Mouse (Mus musculus): ENCODE measurements around the gene Zfp428.
"Not testable (repeated sequence)": the region's sequence is repeated elsewhere in the genome, so short reads cannot be mapped to it uniquely, and the experiment has no call there.

Gene Zfp428

DNA sequence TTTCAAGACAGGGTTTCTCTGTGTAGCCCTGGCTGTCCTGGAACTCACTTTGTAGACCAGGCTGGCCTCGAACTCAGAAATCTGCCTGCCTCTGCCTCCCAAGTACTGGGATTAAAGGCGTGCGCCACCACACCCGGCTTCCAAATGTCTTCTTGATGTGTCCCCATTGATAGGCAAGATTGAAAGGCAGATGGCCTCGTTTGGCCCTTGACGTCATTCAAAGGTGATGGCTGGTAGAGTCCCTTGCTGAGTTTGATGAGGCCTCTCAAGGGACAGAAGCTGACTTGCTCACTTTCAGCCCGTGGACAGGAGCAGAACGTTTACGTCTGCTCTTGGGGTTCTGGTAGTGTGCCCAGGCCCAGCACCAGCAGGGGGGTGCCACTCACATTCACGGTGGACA, 13.2 kb downstream of the Zfp428 start:
- DNase-seq (ENCODE audit: low spot score), result not testable (repeated sequence)

DNA sequence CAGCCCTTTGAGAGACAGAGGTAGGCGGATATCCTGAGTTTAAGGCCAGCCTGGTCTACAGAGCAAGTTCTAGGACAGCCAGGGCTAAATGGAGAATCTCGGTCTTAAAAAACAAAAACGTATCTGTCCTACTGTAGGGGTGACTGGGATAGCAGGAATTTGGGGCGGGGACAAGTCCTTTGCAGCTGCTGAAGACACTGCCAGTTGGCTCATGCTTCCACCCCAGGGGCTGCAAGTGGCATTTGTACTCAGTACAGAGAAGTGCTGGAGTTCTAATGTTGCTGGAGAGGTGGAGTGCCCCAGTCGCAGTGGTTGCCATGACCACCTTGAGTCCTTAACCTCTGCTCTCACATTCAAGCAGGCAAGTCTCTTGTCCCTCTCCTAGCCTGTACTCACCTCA, 16.0 kb downstream of the Zfp428 start:
- no peak for DNase-seq (ENCODE audit: low spot score)

DNA sequence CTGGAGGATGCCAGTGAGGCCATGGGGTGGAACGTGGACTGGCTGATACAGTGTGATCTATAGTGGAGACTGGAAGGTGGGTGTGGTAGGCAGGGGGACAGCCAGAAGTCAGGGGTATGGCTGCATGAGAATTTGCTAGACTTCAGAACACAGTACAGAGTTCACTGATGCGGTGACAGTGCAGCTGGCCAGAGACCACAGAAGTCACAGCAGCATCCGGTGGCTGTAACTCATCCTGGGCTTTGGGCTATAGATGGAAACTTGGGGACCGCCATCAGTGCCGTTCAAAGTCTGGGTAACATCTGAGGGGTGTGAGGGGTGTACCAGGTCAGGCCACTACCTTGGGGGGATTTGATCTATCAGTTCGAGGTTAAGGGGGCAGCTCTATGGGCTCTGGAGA, 16.9 kb downstream of the Zfp428 start:
- no peak for DNase-seq (ENCODE audit: low spot score)

DNA sequence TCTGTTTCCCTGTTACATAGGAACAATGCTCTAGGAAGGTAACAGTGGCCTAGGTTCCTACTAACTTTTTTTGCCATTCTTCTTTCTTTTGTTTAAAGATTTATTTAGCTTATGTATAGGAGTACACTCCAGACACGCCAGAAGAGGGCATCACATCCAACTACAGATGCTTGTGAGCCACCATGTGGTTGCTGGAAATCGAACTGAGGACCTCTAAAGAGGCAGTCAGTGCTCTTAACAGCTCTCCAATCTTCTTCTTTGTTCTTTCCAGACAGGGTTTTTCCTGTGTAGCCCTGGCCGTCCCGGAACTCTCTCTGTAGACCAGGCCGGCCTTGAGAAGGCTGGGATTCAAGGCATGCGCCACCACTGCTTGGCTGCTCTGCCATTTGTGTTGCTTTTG, 18.2 kb downstream of the Zfp428 start:
- DNase-seq (ENCODE audit: low spot score), result no peak

- DNase-seq (ENCODE audit: low spot score), result no peak
Observed at GRCm38 (mm10) chr7:24525686-24526420, 19.0 kb downstream of the Zfp428 start.

- DNase-seq (ENCODE audit: low spot score), result no peak
Observed at GRCm38 (mm10) chr7:24528861-24529260, 22.1 kb downstream of the Zfp428 start.

DNA sequence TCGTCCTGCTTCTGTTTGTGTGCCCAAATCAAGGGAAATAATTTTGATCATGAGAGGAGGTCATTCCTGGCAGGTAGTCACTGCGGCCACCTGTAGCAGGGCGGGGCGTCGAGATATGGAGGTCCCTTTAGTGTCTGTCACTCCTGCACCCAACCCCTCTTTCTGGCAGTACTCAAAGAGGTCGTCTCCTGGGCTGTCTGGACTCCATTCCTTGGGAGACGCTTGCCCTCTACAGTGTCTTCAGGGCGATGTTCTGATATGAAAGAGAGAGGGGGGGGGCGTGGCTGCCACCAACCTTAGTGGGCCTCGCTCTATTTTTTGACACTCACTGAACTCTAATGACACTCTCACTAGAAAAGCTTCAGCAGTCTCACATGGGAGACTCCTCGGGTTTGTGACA, 22.8 kb downstream of the Zfp428 start:
- DNase-seq (ENCODE audit: low spot score), result no peak

- DNase-seq (ENCODE audit: low spot score), result peak; percentile 98
Observed at GRCm38 (mm10) chr7:24530062-24530931, 23.5 kb downstream of the Zfp428 start, which contains the start of gene Irgq. Gene Irgq, plus strand, starts transcription at chr7:24530689.

DNA sequence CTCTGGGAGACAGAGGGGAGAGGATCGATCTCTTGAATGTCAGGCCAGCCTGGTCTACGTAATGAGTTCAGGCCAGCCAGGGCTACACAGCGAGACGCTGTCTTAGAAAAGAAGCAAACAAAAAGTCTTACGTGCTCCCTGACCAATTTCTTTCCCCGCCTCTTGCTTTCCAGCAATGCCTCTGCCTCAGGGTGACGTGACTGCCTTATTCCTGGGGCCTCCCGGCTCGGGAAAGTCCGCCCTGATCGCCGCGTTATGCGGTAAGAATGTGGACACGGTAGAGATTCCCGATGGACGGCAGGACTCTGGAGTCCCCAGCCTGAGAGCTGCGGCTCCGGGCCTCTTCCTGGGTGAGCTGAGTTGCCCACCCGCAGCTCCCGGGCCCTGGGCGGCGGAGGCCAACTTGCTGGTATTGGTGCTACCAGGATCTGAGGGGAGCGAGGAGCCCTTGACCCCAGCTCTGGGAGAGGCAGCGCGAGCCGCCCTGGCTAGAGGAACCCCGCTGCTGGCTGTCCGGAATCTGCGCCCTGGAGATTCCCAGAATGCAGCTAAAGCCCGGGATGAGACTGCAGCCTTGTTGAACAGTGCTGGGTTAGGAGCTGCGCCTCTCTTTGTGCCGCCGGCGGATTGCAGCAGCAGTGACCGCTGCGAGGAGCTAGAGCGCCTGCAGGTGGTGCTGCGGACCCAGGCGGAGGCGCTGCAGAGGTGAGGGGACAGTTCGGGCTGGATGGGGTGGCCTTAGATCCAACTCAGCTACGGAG, 24.6 kb downstream of the Zfp428 start:
- DNase-seq (ENCODE audit: low spot score), result peak; percentile 76

DNA sequence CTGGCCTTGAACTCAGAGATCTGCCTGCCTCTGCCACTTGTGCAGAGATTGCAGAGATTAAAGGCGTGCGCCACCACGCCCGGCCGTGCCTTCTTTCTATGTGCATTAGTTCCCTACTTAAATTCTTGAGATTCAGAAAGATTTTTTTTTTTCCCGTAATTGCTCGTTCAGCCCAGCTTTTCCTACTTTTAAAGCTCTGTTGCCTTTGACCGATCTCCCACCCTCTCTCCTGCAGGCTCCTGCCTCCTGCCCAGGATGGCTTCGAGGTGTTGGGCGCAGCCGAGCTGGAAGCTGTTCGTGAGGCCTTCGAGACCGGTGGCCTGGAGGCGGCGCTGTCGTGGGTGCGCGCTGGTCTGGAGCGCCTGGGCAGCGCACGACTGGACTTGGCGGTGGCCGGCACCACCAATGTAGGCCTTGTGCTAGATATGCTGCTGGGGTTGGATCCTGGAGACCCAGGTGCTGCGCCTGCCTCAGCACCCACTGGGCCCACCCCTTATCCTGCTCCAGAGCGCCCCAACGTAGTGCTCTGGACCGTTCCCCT, 26.3 kb downstream of the Zfp428 start:
- DNase-seq (ENCODE audit: low spot score), result no peak

DNA sequence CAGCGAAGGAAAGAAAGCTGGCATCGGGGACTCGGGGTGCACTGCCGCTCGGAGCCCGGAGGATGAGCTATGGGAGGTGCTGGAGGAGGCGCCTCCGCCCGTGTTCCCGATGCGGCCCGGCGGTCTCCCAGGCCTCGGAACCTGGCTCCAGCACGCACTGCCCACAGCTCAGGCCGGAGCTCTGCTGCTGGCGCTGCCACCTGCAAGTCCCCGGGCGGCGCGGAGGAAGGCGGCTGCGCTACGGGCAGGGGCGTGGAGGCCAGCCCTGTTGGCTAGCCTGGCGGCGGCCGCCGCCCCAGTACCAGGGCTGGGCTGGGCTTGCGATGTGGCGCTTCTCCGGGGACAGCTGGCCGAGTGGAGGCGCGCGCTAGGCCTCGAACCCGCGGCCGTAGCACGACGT, 27.0 kb downstream of the Zfp428 start:
- DNase-seq (ENCODE audit: low spot score), result no peak

GRCm38 (mm10) chr7:24534301-24534700, 27.5 kb downstream of the Zfp428 start:
- DNase-seq (ENCODE audit: low spot score), result no peak

DNA sequence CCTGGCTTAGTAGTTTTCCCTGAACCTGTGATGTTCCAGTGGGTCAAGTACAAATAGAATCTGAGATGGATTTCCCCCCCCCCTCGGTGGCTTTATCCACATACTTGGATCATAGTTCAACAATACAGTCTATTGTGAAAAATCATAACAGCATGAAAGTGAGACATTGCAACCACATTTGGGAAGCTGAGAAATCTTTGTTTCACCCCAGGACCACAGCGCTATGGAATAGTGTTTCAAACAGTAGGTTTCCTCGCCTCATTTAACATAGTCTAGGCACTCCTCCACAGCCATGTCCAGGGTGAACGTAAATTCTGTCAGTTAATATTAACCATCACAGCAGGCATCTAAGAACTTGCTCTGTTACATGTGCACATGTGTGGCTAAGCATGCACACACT, 30.3 kb downstream of the Zfp428 start:
- no peak for DNase-seq (ENCODE audit: low spot score)

- no peak for DNase-seq (ENCODE audit: low spot score)
Observed at GRCm38 (mm10) chr7:24537591-24537990, 30.8 kb downstream of the Zfp428 start.

GRCm38 (mm10) chr7:24538154-24538553, 31.3 kb downstream of the Zfp428 start:
- DNase-seq (ENCODE audit: low spot score), result peak; percentile 32

- DNase-seq (ENCODE audit: low spot score), result no peak
Observed at GRCm38 (mm10) chr7:24538701-24539100, 31.9 kb downstream of the Zfp428 start.

- no peak for DNase-seq (ENCODE audit: low spot score)
Observed at GRCm38 (mm10) chr7:24539686-24540085, 32.9 kb downstream of the Zfp428 start.

DNA sequence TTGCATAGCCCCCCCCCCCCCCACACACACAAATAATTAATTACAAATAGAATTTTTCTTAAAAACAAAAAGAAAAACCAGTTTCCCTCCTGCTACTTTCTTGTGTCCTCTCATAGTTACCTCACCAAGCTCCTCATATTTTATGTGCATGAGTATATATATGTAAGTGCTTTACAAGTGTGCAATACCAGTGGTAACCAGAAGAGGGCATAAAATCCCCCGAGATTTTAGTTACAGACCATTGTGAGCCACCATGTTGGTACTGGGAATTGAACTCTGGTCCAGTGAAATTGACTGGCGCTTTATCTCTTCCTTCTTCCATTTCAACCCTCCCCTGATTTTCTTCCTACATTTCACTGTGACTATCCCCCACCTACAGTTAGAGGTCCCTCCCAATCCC, 37.7 kb downstream of the Zfp428 start:
- DNase-seq (ENCODE audit: low spot score), result no peak

DNA sequence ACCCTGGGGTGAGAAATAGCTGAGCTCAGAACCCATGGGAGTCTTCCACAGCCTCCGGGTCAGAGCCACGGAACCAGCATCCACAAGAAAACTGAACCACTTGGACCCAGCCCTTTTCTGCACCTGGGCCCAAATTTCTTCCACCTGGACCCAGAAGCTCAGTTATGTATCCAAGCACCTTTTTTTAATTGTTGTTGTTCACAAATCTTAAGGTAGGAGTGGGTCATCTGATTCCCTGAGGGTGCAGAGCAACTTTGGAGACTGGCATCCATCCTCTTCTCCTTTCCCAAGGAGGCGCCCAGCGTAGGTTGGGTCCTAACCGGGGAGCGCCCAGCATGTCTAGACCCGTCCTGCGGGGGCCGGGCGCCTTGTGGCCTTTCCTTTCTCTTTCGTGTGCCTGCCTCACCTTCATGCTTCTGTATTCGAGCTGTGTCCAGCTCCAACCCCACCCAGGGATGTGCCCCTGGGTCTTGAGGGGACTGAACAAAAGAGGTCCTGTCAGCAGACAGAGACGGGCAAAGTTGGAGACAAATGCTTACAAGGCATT, 39.3 kb downstream of the Zfp428 start, which contains the start of the genes Pinlyp and Xrcc1:
Gene Pinlyp, minus strand, starts transcription at position 51 of the 547 bp plus-strand sequence.
Gene Xrcc1, plus strand, starts transcription at position 222 of the 547 bp plus-strand sequence.
- DNase-seq (ENCODE audit: low spot score), result no peak

GRCm38 (mm10) chr7:24546634-24547389, 40.0 kb downstream of the Zfp428 start:
- DNase-seq (ENCODE audit: low spot score), result peak; percentile 99

DNA sequence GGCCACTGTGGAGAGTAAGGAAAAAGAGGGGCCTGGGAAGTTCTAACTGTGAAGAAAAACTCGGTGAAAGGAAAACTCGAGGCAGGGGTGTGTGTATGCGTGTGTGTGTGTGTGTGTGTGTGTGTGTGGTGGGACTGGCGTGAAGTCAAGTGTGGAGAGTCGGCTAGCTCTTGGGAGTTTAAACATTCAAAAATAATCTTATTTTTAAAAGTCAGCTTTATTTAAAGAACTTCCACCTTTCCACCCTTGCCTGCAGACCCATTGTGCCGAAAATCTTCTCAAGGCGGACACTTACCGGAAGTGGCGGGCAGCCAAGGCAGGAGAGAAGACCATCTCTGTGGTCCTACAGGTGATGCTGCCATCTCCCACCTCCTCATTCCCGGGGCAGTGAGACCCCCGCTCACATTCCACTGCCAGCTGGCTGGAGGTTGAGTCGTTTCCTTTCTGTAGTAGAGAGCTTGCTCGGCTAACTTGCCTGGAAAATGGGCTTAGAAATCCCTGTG, 40.8 kb downstream of the Zfp428 start:
- DNase-seq (ENCODE audit: low spot score), result no peak
